Mouse (Mus musculus): ENCODE results near the gene Trappc4.
A peak's percentile ranks its signal among the peaks of the same experiment; 100 is the strongest.
"Not testable (repeated sequence)": the region's sequence is repeated elsewhere in the genome, so short reads cannot be mapped to it uniquely, and the experiment has no call there.

The Trappc4 gene

GRCm38 (mm10) chr9:44406906-44407751 is at the start of gene Trappc4, which contains the start of gene Rps25:
Gene Trappc4, minus strand, starts transcription at chr9:44407600.
Gene Rps25, plus strand, starts transcription at chr9:44407139.
- DNase-seq (ENCODE audit: extremely low spot score, low spot score), result peak; percentile 97

GRCm38 (mm10) chr9:44454891-44455220 is 47.5 kb upstream of the Trappc4 start, which contains the start of gene Upk2:
Gene Upk2, minus strand, starts transcription at chr9:44454976.
- no peak for DNase-seq (ENCODE audit: extremely low spot score, low spot score)

- DNase-seq (ENCODE audit: extremely low spot score, low spot score), result peak; percentile 89
Observed at GRCm38 (mm10) chr9:44454132-44454890, 46.9 kb upstream of the Trappc4 start.

- DNase-seq (ENCODE audit: extremely low spot score, low spot score), result no peak
Observed at GRCm38 (mm10) chr9:44450387-44450786, 43.0 kb upstream of the Trappc4 start.

- not testable (repeated sequence) for DNase-seq (ENCODE audit: extremely low spot score, low spot score)
Observed at GRCm38 (mm10) chr9:44444402-44445025, 37.1 kb upstream of the Trappc4 start.

GRCm38 (mm10) chr9:44440961-44441360 is 33.6 kb upstream of the Trappc4 start, which contains the start of gene Foxr1:
Gene Foxr1, minus strand, starts transcription at chr9:44441136.
- DNase-seq (ENCODE audit: extremely low spot score, low spot score), result no peak

- DNase-seq (ENCODE audit: extremely low spot score, low spot score), result no peak
Observed at GRCm38 (mm10) chr9:44435747-44436146, 28.3 kb upstream of the Trappc4 start.

GRCm38 (mm10) chr9:44432577-44433185 is 25.3 kb upstream of the Trappc4 start:
- DNase-seq (ENCODE audit: extremely low spot score, low spot score), result no peak

GRCm38 (mm10) chr9:44423576-44423975 is 16.2 kb upstream of the Trappc4 start:
- no peak for DNase-seq (ENCODE audit: extremely low spot score, low spot score)

- no peak for DNase-seq (ENCODE audit: extremely low spot score, low spot score)
Observed at GRCm38 (mm10) chr9:44420280-44420898, 13.0 kb upstream of the Trappc4 start.

- DNase-seq (ENCODE audit: extremely low spot score, low spot score), result not testable (repeated sequence)
Observed at GRCm38 (mm10) chr9:44419730-44420129, 12.3 kb upstream of the Trappc4 start.

- no peak for DNase-seq (ENCODE audit: extremely low spot score, low spot score)
Observed at GRCm38 (mm10) chr9:44418519-44419385, 11.4 kb upstream of the Trappc4 start, which contains the start of gene Ccdc84. Gene Ccdc84, minus strand, starts transcription at chr9:44418569.

- peak; percentile 95 for DNase-seq (ENCODE audit: extremely low spot score, low spot score)
Observed at GRCm38 (mm10) chr9:44417892-44418363, 10.5 kb upstream of the Trappc4 start.

- DNase-seq (ENCODE audit: extremely low spot score, low spot score), result no peak
Observed at GRCm38 (mm10) chr9:44417156-44417891, 9.9 kb upstream of the Trappc4 start.

- DNase-seq (ENCODE audit: extremely low spot score, low spot score), result no peak
Observed at GRCm38 (mm10) chr9:44412781-44413180, 5.4 kb upstream of the Trappc4 start.

- no peak for DNase-seq (ENCODE audit: extremely low spot score, low spot score)
Observed at GRCm38 (mm10) chr9:44412306-44412705, 4.9 kb upstream of the Trappc4 start.

GRCm38 (mm10) chr9:44411601-44412130 is 4.3 kb upstream of the Trappc4 start:
- no peak for DNase-seq (ENCODE audit: extremely low spot score, low spot score)

- DNase-seq (ENCODE audit: extremely low spot score, low spot score), result no peak
Observed at GRCm38 (mm10) chr9:44410647-44411336, 3.4 kb upstream of the Trappc4 start.
